Mouse (Mus musculus) heart, postnatal 0 days (tissue): ENCODE results near the gene Psmd13. TPM values are rescaled to one million over a fixed set of nuclear protein-coding genes. Genes with fewer than 3 reads are reported as not detected.
A peak's percentile ranks its signal among the peaks of the same experiment; 100 is the strongest.

Experiments
- ATAC-seq: fragments of 200-750 bp; cut with Nextera tagmentation; 2 replicates; pipeline ENCODE4 v1.8.0; 2017; ENCODE audit warnings: low read depth, moderate number of reproducible peaks, moderate library complexity; ENCODE audit not compliant: insufficient read depth
- DNase-seq: peaks from one replicate; pipeline ENCODE4 v3.0.0-alpha.2; 2016; ENCODE audit warnings: low spot score
- H3K27ac ChIP-seq: fragments of 300-500 bp; sonication (generic); 2 replicates; pipeline ENCODE4 v1.5.1; 2014; ENCODE audit warnings: low read depth, mild to moderate bottlenecking
- H3K27me3 ChIP-seq: fragments of 300-500 bp; sonication (generic); 2 replicates; pipeline ENCODE4 v1.6.1; 2014; ENCODE audit warnings: low read length, mixed read lengths; ENCODE audit not compliant: control insufficient read depth, insufficient read depth
- H3K36me3 ChIP-seq: fragments of 300-500 bp; sonication (generic); replicated peaks from 2 replicates; pipeline ENCODE4 v1.6.1; 2014; ENCODE audit warnings: low read length, mixed read lengths; ENCODE audit not compliant: control insufficient read depth, insufficient read depth
- H3K4me1 ChIP-seq: fragments of 300-500 bp; sonication (generic); 2 replicates; pipeline ENCODE4 v1.6.1; 2014; ENCODE audit warnings: antibody characterized with exemption; ENCODE audit not compliant: control insufficient read depth, insufficient read depth
- H3K4me2 ChIP-seq: fragments of 300-500 bp; sonication (generic); 2 replicates; pipeline ENCODE4 v1.6.1; 2014; ENCODE audit warnings: low read depth, mild to moderate bottlenecking, low read length, moderate library complexity
- H3K4me3 ChIP-seq: fragments of 300-500 bp; sonication (generic); 2 replicates; pipeline ENCODE4 v1.5.1; 2014; ENCODE audit warnings: low read depth, low read length
- H3K9ac ChIP-seq: fragments of 300-500 bp; sonication (generic); replicated peaks from 2 replicates; pipeline ENCODE4 v1.6.1; 2014; ENCODE audit warnings: low read depth, low read length, mixed read lengths
- H3K9me3 ChIP-seq: fragments of 300-500 bp; sonication (generic); replicated peaks from 2 replicates; pipeline ENCODE4 v1.6.1; 2016; ENCODE audit warnings: low read length; ENCODE audit not compliant: control insufficient read depth
- CTCF ChIP-seq: IDR thresholded peaks from 2 replicates; pipeline ENCODE4 v1.5.1; 2016; ENCODE audit warnings: antibody characterized with exemption, control low read depth, low read depth
- EP300 ChIP-seq: IDR thresholded peaks from 2 replicates; pipeline ENCODE4 v1.6.1; 2016; ENCODE audit warnings: antibody characterized with exemption, low read depth
- WGBS: fragments of 180-500 bp; shearing (Covaris S2); extraction: QIAGEN DNeasy Blood & Tissue Kit; methylation state at CpG from one replicate; pipeline ENCODE4 v1.1.7; 2014; 5-methylcytosine and 5-hydroxymethylcytosine counted together
- polyA plus RNA-seq: library from polyadenylated mRNA; unstranded; fragments of >200 nt; fragmentation: Nextera tagmentation; extraction: Ambion mirVana; gene quantifications from 2 replicates; pipeline ENCODE4 v1.2.1, GENCODE M21; 2015
- total RNA-seq: library from RNA; depleted of rRNA; stranded (reverse); fragments of >200 nt; gene quantifications from 2 replicates; pipeline ENCODE4 v1.2.3, GENCODE M21; 2014; ENCODE audit warnings: low replicate concordance

Gene Psmd13
- total and polyA plus RNA-seq, 2 experiments from 2014 or later: 72.6 to 185 TPM

- H3K36me3 ChIP-seq: no peaks in the 10 kb centered on the region
- DNase-seq: no peak
- peaks cover 34% of the 10 kb centered on the region; the same call in 1 of the 2 replicates for H3K27me3 ChIP-seq
- ATAC-seq: no peak
- H3K4me2 ChIP-seq: no peak overlapping the region
- no peak overlapping the region for H3K9ac ChIP-seq
- H3K4me3 ChIP-seq: no peak overlapping the region
- no peaks in the 10 kb centered on the region for H3K9me3 ChIP-seq
- WGBS: 58% methylated on average over 5 of the region's 5 CpGs
- H3K27ac ChIP-seq: no peak overlapping the region
- TF ChIP-seq CTCF (no peak), EP300 (no peak)
- H3K4me1 ChIP-seq: no peaks in the 10 kb centered on the region
These were observed 42.2 kb upstream of the Psmd13 start for GRCm38 (mm10) chr7:140839556-140839955.

DNA sequence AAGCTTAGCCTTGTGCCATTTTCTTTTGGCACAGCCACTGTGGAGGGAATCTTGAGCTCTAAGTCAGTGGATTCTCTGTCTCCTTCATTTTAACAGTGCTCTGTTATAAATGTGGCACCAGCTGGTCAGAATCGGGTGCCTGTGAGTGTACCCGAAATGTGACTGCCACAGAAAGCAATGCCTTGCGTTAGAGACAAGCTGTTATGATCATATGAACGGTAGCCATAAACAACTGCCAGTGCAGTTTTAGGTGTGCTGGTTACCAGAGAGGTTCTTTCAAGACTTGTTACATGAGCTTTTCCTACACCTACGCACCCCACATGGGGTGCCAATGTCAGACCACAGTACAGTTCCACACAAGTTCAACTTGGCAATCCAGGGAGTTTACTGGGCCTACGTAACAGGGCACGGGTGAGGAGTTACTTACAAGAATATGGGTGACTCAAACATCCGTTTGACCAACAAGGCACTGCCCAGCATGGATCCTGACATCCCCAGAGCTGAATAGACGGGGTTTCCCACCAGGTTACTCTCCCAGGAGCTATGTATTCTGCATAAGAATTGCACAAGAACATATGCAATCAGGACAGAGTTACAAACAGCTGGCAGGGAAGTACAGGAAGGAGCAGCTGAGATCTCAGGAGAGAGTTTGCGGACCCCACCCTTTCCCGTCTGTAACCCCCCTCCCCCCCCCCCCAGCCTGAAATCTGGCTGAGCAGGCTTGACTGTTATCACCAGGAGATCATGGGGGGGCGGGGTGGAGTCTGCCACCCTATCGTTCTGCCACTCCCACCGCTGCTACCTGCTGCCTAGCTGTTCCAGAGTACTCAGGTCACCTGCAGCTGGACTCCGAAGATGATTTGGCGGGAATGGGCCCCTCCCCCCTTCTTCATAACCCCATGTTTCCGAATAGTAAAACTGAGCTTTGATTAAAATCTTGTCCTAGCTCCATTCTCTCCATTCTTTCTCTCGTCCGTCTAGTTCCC is 40.7 kb upstream of the Psmd13 start:
- DNase-seq (no peak), ATAC-seq (no peak)
- H3K9ac ChIP-seq: no peak overlapping the region
- H3K27ac ChIP-seq: no peak overlapping the region
- H3K27me3 ChIP-seq: peaks cover 34% of the 10 kb centered on the region; the same call in 1 of the 2 replicates
- H3K36me3 ChIP-seq: no peaks in the 10 kb centered on the region
- no peaks in the 10 kb centered on the region for H3K4me1 ChIP-seq
- 29% methylated on average over 19 of the region's 19 CpGs for WGBS
- no peak overlapping the region for H3K4me2 ChIP-seq
- no peak overlapping the region for H3K4me3 ChIP-seq
- TF ChIP-seq CTCF: no peak
- no peak for TF ChIP-seq EP300
- H3K9me3 ChIP-seq: no peaks in the 10 kb centered on the region

DNA sequence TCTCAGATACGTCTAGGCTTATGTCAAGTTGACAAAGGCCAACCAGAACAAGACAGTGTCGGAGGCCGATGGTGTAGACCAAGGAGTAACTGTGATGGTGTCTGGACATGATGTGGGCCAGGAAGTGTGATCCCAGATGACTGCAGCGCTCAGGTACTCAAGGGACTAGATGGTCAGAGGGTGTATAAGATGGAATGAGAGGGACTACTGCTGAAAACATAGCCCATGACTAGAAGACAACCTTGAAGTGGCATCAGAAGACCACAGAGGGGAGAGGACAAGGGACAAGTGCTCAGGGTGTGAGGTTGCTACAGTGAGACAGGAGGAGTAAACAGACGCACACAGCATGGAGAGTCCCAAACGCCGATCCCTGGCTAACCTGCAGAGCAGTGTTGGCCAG is 38.0 kb upstream of the Psmd13 start:
- H3K4me3 ChIP-seq: no peak overlapping the region
- no peaks in the 10 kb centered on the region for H3K9me3 ChIP-seq
- DNase-seq (no peak), ATAC-seq (no peak)
- TF ChIP-seq CTCF (no peak), EP300 (no peak)
- H3K9ac ChIP-seq: no peak overlapping the region
- H3K36me3 ChIP-seq: no peaks in the 10 kb centered on the region
- H3K27ac ChIP-seq: no peak overlapping the region
- no peak overlapping the region for H3K4me2 ChIP-seq
- peaks cover 34% of the 10 kb centered on the region; the same call in 1 of the 2 replicates for H3K27me3 ChIP-seq
- no peaks in the 10 kb centered on the region for H3K4me1 ChIP-seq
- WGBS: 60% methylated on average over 7 of the region's 7 CpGs

DNA sequence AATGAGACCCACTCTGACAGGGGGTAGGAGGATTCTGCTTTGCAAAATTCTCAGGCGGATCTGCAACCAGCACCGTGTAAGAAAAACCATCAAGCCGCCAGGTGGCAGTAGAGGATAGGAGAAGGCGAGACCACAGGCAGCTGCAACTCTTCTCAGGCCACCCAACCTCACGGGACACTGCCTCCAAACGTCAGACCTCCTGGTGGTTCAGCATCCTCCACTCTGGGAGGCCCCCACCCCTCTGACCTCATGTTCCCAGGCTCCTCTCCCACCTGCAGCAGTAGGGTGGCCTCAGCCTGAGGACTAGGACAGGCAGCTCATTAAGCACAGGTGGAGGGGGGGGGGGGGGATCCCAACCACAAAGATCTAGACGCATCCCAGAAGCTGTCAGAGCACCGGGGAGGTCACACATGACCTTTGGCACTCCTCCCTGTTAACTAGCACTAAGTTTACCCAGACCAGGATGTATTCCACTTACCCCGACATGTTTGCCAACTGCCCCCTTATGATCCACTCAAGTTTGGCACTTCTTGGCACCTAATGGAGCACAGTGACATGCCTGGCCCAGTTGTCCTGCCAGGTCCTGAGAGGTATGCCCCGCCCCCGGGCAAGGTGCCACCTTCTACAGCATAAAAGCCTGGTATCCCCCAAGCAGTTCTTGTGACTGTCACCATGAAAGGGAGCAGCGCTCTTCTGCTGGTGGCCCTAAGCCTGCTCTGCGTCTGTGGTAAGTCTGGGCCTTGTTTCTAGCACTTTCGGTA is 36.7 kb upstream of the Psmd13 start, which contains the start of gene Scgb1c1:
Gene Scgb1c1 (plus strand): TSS at position 643 of the 761 bp plus-strand sequence.
- Histone ChIP-seq H3K4me3 (no peak within 1 kb of the TSS), H3K9me3 (no peaks in the 10 kb centered on the region), H3K9ac (no peak within 1 kb of the TSS), H3K4me1 (no peaks in the 10 kb centered on the region), H3K36me3 (no peaks in the 10 kb centered on the region), H3K27me3 (peaks cover 26% of the 10 kb centered on the region; the same call in 1 of the 2 replicates), H3K4me2 (no peak within 1 kb of the TSS), H3K27ac (no peak within 1 kb of the TSS)
- DNase-seq (peak; percentile 81), ATAC-seq (peak; percentile 86)
- 17% methylated on average over 14 of the region's 14 CpGs for WGBS
- TF ChIP-seq EP300 (no peak; the same call in 1 of the 2 replicates), CTCF (peak; percentile 87)

- H3K9ac ChIP-seq: no peak overlapping the region
- no peak overlapping the region for H3K27ac ChIP-seq
- DNase-seq (no peak), ATAC-seq (no peak)
- H3K4me2 ChIP-seq: no peak overlapping the region
- WGBS: 65% methylated on average over 4 of the region's 4 CpGs
- no peaks in the 10 kb centered on the region for H3K36me3 ChIP-seq
- H3K9me3 ChIP-seq: no peaks in the 10 kb centered on the region
- no peaks in the 10 kb centered on the region for H3K4me1 ChIP-seq
- H3K4me3 ChIP-seq: no peak overlapping the region
- TF ChIP-seq EP300 (no peak), CTCF (no peak)
- H3K27me3 ChIP-seq: peaks cover 20% of the 10 kb centered on the region; the same call in 1 of the 2 replicates
These were observed 36.1 kb upstream of the Psmd13 start for GRCm38 (mm10) chr7:140845683-140846082.
